Mouse (Mus musculus) cortical plate, adult 2 months (tissue): ENCODE data around the gene Hist2h3c2.

Source experiments
- CTCF ChIP-seq: fragments of 200-500 bp; IDR thresholded peaks from 2 replicates; pipeline ENCODE4 v1.5.1; 2011; ENCODE audit warnings: mild to moderate bottlenecking, control low read depth, low read length; ENCODE audit not compliant: insufficient read depth; ENCODE audit errors: extremely low read depth
- POLR2A ChIP-seq: fragments of 200-500 bp; IDR thresholded peaks from 2 replicates; pipeline ENCODE4 v1.6.1; 2011; ENCODE audit warnings: mild to moderate bottlenecking, low read length, control low read depth; ENCODE audit not compliant: insufficient read depth; ENCODE audit errors: extremely low read depth

GRCm38 (mm10) chr3:96277428-96277799 lies 38.5 kb upstream of the Hist2h3c2 start:
- TF ChIP-seq CTCF (no peak), POLR2A (no peak)
